Mouse (Mus musculus) megakaryocyte, adult 5-6 weeks (primary cell): ENCODE results near the gene Pacs2. TPM values are rescaled to one million over a fixed set of nuclear protein-coding genes. Genes with fewer than 3 reads are reported as not detected.
A peak's percentile ranks its signal among the peaks of the same experiment; 100 is the strongest.

Source experiments
- ATAC-seq: 2 replicates; pipeline ENCODE4 v1.8.0; 2016; ENCODE audit warnings: mild to moderate bottlenecking, inconsistent platforms; ENCODE audit not compliant: poor library complexity, severe bottlenecking
- total RNA-seq, 2 experiments: library from RNA; stranded (forward) in 1 of 2; stranded (reverse) in 1 of 2; fragments of 153-499, 151-499 nt in 1 of 2; fragments of 221-1000, 200-1000 nt in 1 of 2; gene quantifications; 2 replicates each; pipeline versions ENCODE4 v1.2.3 to v1.2.4; 2015 to 2017

Gene Pacs2
- total RNA-seq, 2 experiments from 2014 or later = 36.5 to 55.1 TPM

GRCm38 (mm10) chr12:113109801-113110200, 95.5 kb downstream of the Pacs2 start:
- no peak for ATAC-seq

DNA sequence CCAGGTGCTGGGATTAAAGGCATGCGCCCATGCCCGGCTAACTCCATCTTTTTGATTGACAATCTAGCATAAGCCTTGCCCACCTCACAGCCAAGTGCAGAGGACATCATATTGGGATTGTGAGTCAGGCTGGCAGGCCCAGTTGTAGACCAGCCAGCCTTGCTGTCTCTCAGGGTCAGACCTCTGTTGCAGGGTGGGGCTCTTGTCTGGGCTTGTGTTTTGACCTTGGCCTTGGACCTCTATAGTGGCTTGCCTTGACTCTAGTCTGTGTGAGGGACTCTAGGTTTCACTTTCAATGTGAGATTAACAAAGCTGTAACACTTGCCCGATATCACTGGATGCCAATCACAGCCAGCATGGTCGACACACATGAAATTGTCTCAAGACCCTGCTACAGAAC, 99.8 kb downstream of the Pacs2 start:
- ATAC-seq = no peak

GRCm38 (mm10) chr12:113114856-113115538, 100.7 kb downstream of the Pacs2 start:
- ATAC-seq = no peak

GRCm38 (mm10) chr12:113119516-113120410, 105.5 kb downstream of the Pacs2 start:
- ATAC-seq = peak; percentile 89

Other genes starting within 250 kb of the Pacs2 start
- not detected in 2 replicates for gene Ahnak2, start 211.9 kb upstream of the Pacs2 start, total RNA-seq (2015)
- gene Ahnak2, start 211.9 kb upstream of the Pacs2 start, total RNA-seq (2017) = 0.04 and 0.15 TPM in 2 replicates
- gene Clba1, start 205.6 kb upstream of the Pacs2 start, total RNA-seq (2015) = 0.16 and 0.32 TPM in 2 replicates
- 0.40 and 0.69 TPM in 2 replicates for gene Clba1, start 205.6 kb upstream of the Pacs2 start, total RNA-seq (2017)
- gene Cdca4, start 185.1 kb upstream of the Pacs2 start, total RNA-seq (2015) = 62.0 and 67.7 TPM in 2 replicates
- gene Cdca4, start 185.1 kb upstream of the Pacs2 start, total RNA-seq (2017) = 48.9 and 57.9 TPM in 2 replicates
- gene Gpr132, start 146.3 kb upstream of the Pacs2 start, total RNA-seq (2015) = 20.0 and 25.8 TPM in 2 replicates
- 7.6 and 10.7 TPM in 2 replicates for gene Gpr132, start 146.3 kb upstream of the Pacs2 start, total RNA-seq (2017)
- 0.36 and 1.3 TPM in 2 replicates for gene Jag2, start 84.7 kb upstream of the Pacs2 start, total RNA-seq (2015)
- gene Jag2, start 84.7 kb upstream of the Pacs2 start, total RNA-seq (2017) = not detected in 2 replicates
- 9.7 and 10.5 TPM in 2 replicates for gene Nudt14, start 72.4 kb upstream of the Pacs2 start, total RNA-seq (2015)
- 11.4 and 11.9 TPM in 2 replicates for gene Nudt14, start 72.4 kb upstream of the Pacs2 start, total RNA-seq (2017)
- gene Btbd6, start 38.0 kb upstream of the Pacs2 start, total RNA-seq (2015) = 4.2 and 5.9 TPM in 2 replicates
- gene Btbd6, start 38.0 kb upstream of the Pacs2 start, total RNA-seq (2017) = 2.4 and 4.0 TPM in 2 replicates
- 20.2 and 25.3 TPM in 2 replicates for gene Brf1, start 13.8 kb upstream of the Pacs2 start, total RNA-seq (2015)
- gene Brf1, start 13.8 kb upstream of the Pacs2 start, total RNA-seq (2017) = 37.0 and 43.6 TPM in 2 replicates
- gene Tex22, start 60.0 kb downstream of the Pacs2 start, total RNA-seq (2015) = 0.25 TPM in 1 of 2 replicates, not detected in the other
- gene Tex22, start 60.0 kb downstream of the Pacs2 start, total RNA-seq (2017) = 0.88 TPM in 1 of 2 replicates, not detected in the other
- gene Mta1, start 83.8 kb downstream of the Pacs2 start, total RNA-seq (2015) = 32.0 and 35.5 TPM in 2 replicates
- 14.5 and 21.4 TPM in 2 replicates for gene Mta1, start 83.8 kb downstream of the Pacs2 start, total RNA-seq (2017)
- gene Crip2, start 125.7 kb downstream of the Pacs2 start, total RNA-seq (2015) = 0.38 and 2.0 TPM in 2 replicates
- 2.1 TPM in 1 of 2 replicates, not detected in the other for gene Crip2, start 125.7 kb downstream of the Pacs2 start, total RNA-seq (2017)
- 2,464 and 2,556 TPM in 2 replicates for gene Crip1, start 131.8 kb downstream of the Pacs2 start, total RNA-seq (2015)
- 1,998 and 2,176 TPM in 2 replicates for gene Crip1, start 131.8 kb downstream of the Pacs2 start, total RNA-seq (2017)
- gene Tedc1, start 141.9 kb downstream of the Pacs2 start, total RNA-seq (2015) = 3.6 and 3.7 TPM in 2 replicates
- 12.3 and 13.0 TPM in 2 replicates for gene Tedc1, start 141.9 kb downstream of the Pacs2 start, total RNA-seq (2017)
- 0.69 TPM in 1 of 2 replicates, not detected in the other for gene Tmem121, start 171.4 kb downstream of the Pacs2 start, total RNA-seq (2015)
- not detected in 2 replicates for gene Tmem121, start 171.4 kb downstream of the Pacs2 start, total RNA-seq (2017)